Mouse (Mus musculus) liver, postnatal 0 days (tissue): ENCODE measurements around the gene Tm6sf1. TPM values are rescaled to one million over a fixed set of nuclear protein-coding genes. Genes with fewer than 3 reads are reported as not detected.

Source experiments
- ATAC-seq: fragments of 200-750 bp; cut with Nextera tagmentation; 2 replicates; pipeline ENCODE4 v1.8.0; 2017; ENCODE audit warnings: mild to moderate bottlenecking, moderate library complexity
- DNase-seq: peaks from one replicate; pipeline ENCODE4 v3.0.0-alpha.2; 2016
- H3K27ac ChIP-seq: fragments of 300-500 bp; sonication (generic); 2 replicates; pipeline ENCODE4 v1.5.1; 2014; ENCODE audit warnings: antibody characterized with exemption, moderate library complexity, mild to moderate bottlenecking, low read depth
- H3K27me3 ChIP-seq: fragments of 300-500 bp; sonication (generic); 2 replicates; pipeline ENCODE4 v1.6.1; 2014; ENCODE audit warnings: low read length, control low read depth, mixed read lengths; ENCODE audit not compliant: insufficient read depth
- H3K36me3 ChIP-seq: fragments of 300-500 bp; sonication (generic); replicated peaks from 2 replicates; pipeline ENCODE4 v1.6.1; 2014; ENCODE audit warnings: mild to moderate bottlenecking, control low read depth, low read length, moderate library complexity, mixed read lengths; ENCODE audit not compliant: insufficient read depth
- H3K4me1 ChIP-seq: fragments of 300-500 bp; sonication (generic); 2 replicates; pipeline ENCODE4 v1.6.1; 2014; ENCODE audit warnings: antibody characterized with exemption, mild to moderate bottlenecking, control low read depth; ENCODE audit not compliant: insufficient read depth
- H3K4me2 ChIP-seq: fragments of 300-500 bp; sonication (generic); 2 replicates; pipeline ENCODE4 v1.6.1; 2014; ENCODE audit warnings: low read depth, mild to moderate bottlenecking, low read length, moderate library complexity, mixed read lengths
- H3K4me3 ChIP-seq: fragments of 300-500 bp; sonication (generic); 2 replicates; pipeline ENCODE4 v1.5.1; 2014; ENCODE audit warnings: low read depth, low read length
- H3K9ac ChIP-seq: fragments of 300-500 bp; sonication (generic); replicated peaks from 2 replicates; pipeline ENCODE4 v1.6.1; 2014; ENCODE audit warnings: mild to moderate bottlenecking, moderate library complexity
- H3K9me3 ChIP-seq: fragments of 300-500 bp; sonication (generic); 2 replicates; pipeline ENCODE4 v1.6.1; 2016; ENCODE audit warnings: mild to moderate bottlenecking, control low read depth, low read length, mixed read lengths
- CTCF ChIP-seq: sonication (generic); IDR thresholded peaks from 2 replicates; pipeline ENCODE4 v1.5.1; 2016; ENCODE audit warnings: antibody characterized with exemption, low read depth
- EP300 ChIP-seq: IDR thresholded peaks from 2 replicates; pipeline ENCODE4 v1.6.1; 2016; ENCODE audit warnings: antibody characterized with exemption, low read depth, mild to moderate bottlenecking
- WGBS: fragments of 180-500 bp; shearing (Covaris S2); extraction: QIAGEN DNeasy Blood & Tissue Kit; methylation state at CpG from one replicate; pipeline ENCODE4 v1.1.7; 2014; ENCODE audit not compliant: insufficient replicate concordance; 5-methylcytosine and 5-hydroxymethylcytosine counted together
- polyA plus RNA-seq: library from polyadenylated mRNA; unstranded; fragments of >200 nt; fragmentation: Nextera tagmentation; extraction: Ambion mirVana; gene quantifications from 2 replicates; pipeline ENCODE4 v1.2.1, GENCODE M21; 2015

Gene Tm6sf1
- polyA plus RNA-seq, 1 experiment from 2014 or later: 8.7 TPM

DNA sequence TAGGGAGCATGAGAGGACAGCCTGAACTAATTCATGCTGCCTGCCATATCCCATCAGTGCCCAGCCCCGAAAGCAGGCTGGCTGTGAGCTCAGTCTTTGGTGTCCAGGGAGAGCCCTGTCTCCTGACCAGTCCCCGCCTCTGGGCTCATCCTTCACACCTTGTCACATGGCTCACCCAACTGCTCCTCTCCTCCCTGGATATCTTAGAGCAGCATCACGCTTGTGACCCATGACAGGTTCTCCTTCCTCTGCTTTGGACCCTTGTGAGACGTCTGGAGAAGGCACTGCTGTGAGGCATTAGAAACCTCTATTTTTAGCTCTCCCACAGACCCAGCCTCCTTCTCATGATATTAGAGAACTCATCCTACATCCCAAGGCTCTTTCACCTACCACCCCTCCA, 3.1 kb downstream of the Tm6sf1 start:
- Histone ChIP-seq H3K4me1 (peaks cover 27% of the 10 kb centered on the region), H3K4me2 (peak overlapping the region; percentile 65), H3K27ac (peak overlapping the region; percentile 80), H3K9me3 (no peaks in the 10 kb centered on the region), H3K36me3 (0 out of 2 replicates have a peak, but pooled peaks cover 4% of the 10 kb centered on the region), H3K27me3 (peaks cover 48% of the 10 kb centered on the region), H3K4me3 (peak overlapping the region; percentile 23), H3K9ac (no peak overlapping the region)
- TF ChIP-seq EP300 (no peak), CTCF (no peak)
- WGBS: 57% methylated on average over 4 of the region's 4 CpGs
- DNase-seq (no peak), ATAC-seq (no peak)

DNA sequence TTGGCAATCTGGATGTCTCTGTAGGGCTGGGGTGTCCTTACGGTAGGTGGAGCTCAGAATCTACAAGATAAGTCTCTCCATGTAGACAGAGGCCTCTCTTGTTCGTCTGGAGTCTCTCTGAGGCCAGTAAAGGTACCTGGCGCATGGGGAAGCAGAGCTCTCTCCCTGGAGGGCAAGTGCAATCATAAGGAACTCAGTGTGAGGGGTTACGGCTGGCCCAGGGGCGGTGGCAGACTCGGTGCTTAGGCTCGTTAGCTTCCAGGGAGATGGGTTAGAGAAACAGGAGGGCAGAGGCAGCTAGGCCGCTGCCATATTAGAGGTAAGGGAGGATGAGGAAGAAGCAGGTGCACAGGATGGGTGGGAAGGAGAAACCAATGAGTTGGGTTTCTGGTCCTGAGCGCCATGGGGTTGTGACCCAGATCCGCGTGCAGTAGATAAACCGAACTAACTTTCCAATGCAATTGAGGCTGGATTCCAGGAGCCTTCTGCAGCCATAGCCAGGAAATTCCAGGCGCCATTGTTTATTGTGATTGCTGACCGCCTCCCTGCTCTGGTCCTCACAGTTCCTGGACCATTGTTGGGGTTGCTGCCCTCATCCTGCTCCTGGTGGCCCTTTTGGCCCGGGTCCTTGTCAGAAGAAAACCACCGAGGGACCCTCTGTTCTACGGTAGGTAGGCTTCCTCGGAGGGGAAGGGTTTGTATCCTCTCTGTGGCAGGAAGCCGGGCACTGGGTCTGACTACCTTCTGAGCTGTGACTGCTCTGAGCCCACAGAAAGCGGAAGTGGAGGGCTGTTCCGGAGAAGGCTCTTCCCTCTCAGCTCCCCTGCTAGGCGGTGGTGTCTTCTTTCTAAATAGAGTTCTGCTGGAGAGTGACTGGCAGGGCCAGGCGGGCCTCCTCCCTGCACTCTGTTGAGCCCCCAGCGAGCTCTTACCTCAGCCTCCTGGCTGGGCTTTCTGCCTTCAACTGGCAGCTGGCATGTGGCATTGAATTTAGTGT, 4.1 kb downstream of the Tm6sf1 start:
- WGBS: 35% methylated on average over 24 of the region's 24 CpGs
- peak; percentile 60 for DNase-seq
- Histone ChIP-seq H3K4me3 (peak overlapping the region; percentile 23), H3K4me2 (peak overlapping the region; percentile 65), H3K27me3 (peaks cover 53% of the 10 kb centered on the region), H3K9me3 (no peaks in the 10 kb centered on the region), H3K9ac (peak overlapping the region; percentile 26; the same call in 1 of the 2 replicates), H3K36me3 (0 out of 2 replicates have a peak, but pooled peaks cover 4% of the 10 kb centered on the region), H3K27ac (peak overlapping the region; percentile 80), H3K4me1 (peaks cover 27% of the 10 kb centered on the region)
- peak; percentile 35 for ATAC-seq
- TF ChIP-seq CTCF: no peak

DNA sequence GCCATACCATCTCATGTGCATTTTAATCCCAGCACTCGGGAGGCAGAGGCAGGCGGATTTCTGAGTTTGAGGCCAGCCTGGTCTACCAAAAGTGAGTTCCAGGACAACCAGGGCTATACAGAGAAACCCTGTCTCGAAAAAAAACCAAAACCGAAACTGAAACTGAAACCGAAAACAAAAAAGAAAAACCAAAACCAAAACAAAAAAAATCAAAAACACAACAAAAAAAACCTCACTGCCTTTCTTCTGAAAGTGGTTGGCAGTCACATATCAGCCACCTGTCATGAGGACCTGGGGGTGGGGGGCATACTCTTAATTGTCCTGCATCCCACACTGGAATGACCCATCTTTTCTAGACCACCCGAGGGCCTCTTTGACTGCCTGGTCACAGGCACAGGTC, 5.8 kb downstream of the Tm6sf1 start:
- H3K36me3 ChIP-seq: 0 out of 2 replicates have a peak, but pooled peaks cover 4% of the 10 kb centered on the region
- H3K4me2 ChIP-seq: no peak overlapping the region
- H3K9me3 ChIP-seq: no peaks in the 10 kb centered on the region
- DNase-seq (no peak), ATAC-seq (no peak)
- H3K4me1 ChIP-seq: peaks cover 23% of the 10 kb centered on the region
- TF ChIP-seq CTCF (no peak), EP300 (no peak)
- 76% methylated on average over 6 of the region's 6 CpGs for WGBS
- H3K27me3 ChIP-seq: peaks cover 46% of the 10 kb centered on the region
- H3K27ac ChIP-seq: no peak overlapping the region
- H3K4me3 ChIP-seq: no peak overlapping the region
- no peak overlapping the region for H3K9ac ChIP-seq

DNA sequence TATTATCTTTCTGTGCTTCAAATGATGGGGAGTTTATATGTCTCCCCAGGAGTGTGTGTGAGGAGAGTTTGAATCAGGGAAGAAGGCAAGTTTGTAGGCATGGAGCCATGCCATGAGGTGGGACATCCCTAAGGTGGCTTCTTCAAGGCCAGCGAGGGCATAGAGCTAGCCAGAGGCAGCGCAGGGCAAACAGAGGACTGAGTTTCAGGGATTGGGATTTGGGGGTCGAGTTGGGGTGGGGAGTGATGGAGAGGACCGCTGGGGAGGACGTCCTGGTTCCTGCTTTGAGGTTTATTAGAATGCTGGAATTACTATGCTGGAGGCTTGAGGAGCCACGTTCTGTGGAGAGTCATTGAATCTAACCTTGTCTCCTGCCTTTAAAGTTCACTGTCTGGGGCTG, 7.1 kb downstream of the Tm6sf1 start:
- TF ChIP-seq CTCF: no peak
- no peak for TF ChIP-seq EP300
- 80% methylated on average over 6 of the region's 6 CpGs for WGBS
- no peak for DNase-seq

DNA sequence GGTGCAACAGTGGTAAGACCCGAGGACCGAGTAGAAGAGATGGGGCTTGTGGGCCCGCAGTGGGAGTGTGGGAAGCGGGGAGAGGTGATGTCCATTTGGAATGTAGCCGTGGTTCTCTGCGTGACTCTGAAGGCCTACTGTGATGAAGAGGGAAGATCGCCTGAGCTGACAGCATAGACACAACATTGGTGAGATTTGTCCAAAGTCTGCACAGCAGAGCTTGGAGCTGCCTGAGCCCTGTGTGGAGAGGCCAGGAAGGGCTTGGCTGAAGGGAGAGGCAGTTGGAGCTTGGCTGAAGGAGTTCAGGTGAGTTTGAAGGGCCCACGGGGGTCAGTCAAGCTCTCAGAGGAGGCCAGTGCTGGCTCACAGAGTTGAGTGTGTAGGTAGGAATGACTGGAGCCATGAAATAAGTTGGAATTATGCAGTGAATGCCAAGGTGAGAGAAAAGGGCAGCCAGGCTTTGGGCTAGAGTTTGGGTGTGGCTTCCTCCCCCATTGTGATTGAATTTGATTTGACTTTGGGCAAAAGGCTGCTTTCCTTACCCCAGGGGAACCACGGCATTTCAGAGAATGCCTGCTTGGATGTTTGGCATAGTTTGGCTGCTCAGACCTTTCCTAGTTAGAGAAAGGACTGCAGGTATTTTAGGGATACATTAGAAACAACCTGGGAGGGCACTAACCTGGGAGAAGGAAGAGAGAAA, 8.6 kb downstream of the Tm6sf1 start:
- peaks cover 43% of the 10 kb centered on the region for H3K27me3 ChIP-seq
- ATAC-seq (no peak), DNase-seq (no peak)
- H3K4me2 ChIP-seq: no peak overlapping the region
- no peak overlapping the region for H3K9ac ChIP-seq
- peaks cover 10% of the 10 kb centered on the region for H3K4me1 ChIP-seq
- WGBS: 78% methylated on average over 9 of the region's 9 CpGs
- TF ChIP-seq CTCF: no peak
- no peak for TF ChIP-seq EP300
- no peak overlapping the region for H3K27ac ChIP-seq
- no peak overlapping the region for H3K4me3 ChIP-seq
- H3K9me3 ChIP-seq: no peaks in the 10 kb centered on the region
- H3K36me3 ChIP-seq: 0 out of 2 replicates have a peak, but pooled peaks cover 11% of the 10 kb centered on the region

More for the DNA sequence above, 7.1 kb downstream of the Tm6sf1 start:
- Histone ChIP-seq H3K36me3 (0 out of 2 replicates have a peak, but pooled peaks cover 7% of the 10 kb centered on the region), H3K4me3 (no peak overlapping the region), H3K27ac (no peak overlapping the region), H3K27me3 (peaks cover 48% of the 10 kb centered on the region), H3K9ac (no peak overlapping the region), H3K9me3 (no peaks in the 10 kb centered on the region), H3K4me2 (no peak overlapping the region), H3K4me1 (peaks cover 21% of the 10 kb centered on the region)
- ATAC-seq: no peak

DNA sequence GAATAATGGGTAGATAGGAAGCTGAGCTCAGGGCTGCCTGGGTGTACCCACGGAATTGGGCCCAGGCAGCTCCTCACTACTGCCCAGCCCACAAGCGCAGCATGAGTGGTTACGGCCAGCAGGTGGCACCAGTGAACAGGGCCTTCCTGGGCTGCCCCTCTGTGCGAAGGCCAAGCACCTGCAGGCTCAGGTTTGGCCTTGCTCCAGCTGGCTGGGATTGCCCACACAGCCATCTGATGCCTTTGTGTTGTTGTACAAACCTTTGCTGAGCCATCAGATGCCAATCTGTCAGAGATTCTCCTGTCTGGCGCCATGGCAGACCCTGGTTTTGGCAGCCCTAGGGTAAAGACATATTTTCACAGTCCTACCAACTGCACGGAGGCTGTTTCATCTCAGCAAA, 9.4 kb downstream of the Tm6sf1 start:
- 30% methylated on average over 6 of the region's 6 CpGs for WGBS
- no peaks in the 10 kb centered on the region for H3K9me3 ChIP-seq
- DNase-seq (peak; percentile 88), ATAC-seq (peak; percentile 63)
- TF ChIP-seq EP300 (no peak), CTCF (peak; percentile 96)
- H3K4me1 ChIP-seq: peaks cover 5% of the 10 kb centered on the region; the same call in 1 of the 2 replicates
- H3K9ac ChIP-seq: no peak overlapping the region
- H3K27me3 ChIP-seq: peaks cover 36% of the 10 kb centered on the region
- no peak overlapping the region for H3K27ac ChIP-seq
- H3K36me3 ChIP-seq: 0 out of 2 replicates have a peak, but pooled peaks cover 11% of the 10 kb centered on the region
- no peak overlapping the region for H3K4me2 ChIP-seq
- H3K4me3 ChIP-seq: no peak overlapping the region
